8 mouse cellular contexts compared by ENCODE assay signal in the genomic region with DNA sequence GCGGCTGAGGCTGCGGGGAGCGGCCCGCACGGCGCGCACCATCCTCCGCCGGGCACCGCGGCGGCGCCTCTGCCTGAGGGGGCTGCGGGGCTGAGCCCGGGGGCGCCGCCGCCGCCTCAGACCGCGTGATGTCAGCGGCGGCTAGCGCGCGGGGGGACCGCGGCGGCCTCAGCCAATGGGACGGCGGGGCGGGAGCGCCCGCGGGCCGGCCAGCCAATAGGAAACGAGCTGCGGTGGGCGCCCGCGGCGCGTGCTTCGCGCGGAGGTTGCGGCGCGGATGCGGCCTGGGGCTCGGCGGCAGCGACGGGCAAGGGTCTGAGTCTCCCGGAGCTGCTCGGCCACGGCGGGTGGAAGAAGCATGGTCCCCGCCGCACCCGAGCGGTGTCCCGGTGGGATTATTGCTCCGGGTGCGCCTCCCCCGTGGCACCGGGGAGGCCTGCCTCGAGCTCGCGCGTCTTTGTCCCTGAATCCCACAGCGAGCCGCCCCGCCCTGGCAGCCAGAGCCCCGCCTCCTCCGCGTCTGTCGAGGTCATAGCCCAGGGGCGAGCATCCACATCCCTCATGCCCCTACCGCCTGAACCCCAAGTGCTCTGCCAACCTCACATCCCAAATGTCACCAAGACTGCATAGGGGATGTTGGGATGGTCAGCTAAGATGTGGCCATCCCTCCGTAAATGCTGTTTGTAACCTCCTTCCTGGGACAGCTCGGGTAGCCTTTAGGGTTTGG. TPM values are rescaled to one million over a fixed set of nuclear protein-coding genes. Genes with fewer than 3 reads are reported as not detected.
A peak's percentile ranks its signal among the peaks of the same experiment; 100 is the strongest.
DNase-seq lines count a peak whose midpoint lies in the region; ATAC-seq and TF ChIP-seq lines count a peak whose summit lies in the region.

A gene (minus strand): TSS at position 129 of the 727 bp plus-strand sequence.

- ATAC-seq in forebrain, embryonic 16.5 days, result peak; percentile 97
- ATAC-seq in lung, embryonic 14.5 days (ENCODE audit: insufficient read depth), result peak; percentile 94
- ATAC-seq in neutrophil, adult 5-6 weeks (ENCODE audit: extremely low read depth, insufficient number of reproducible peaks, low FRiP score, poor library complexity, severe bottlenecking), result 0 out of 2 replicates have a peak, but pooled peaks have one; percentile 17

- intact Hi-C loops in heart, postnatal 14 days (cut with DNase I), result no loop called here

- no peaks in the 10 kb centered on the region for H3K9me3 ChIP-seq in E14TG2a.4 (ENCODE audit: low read length)
- no peaks in the 10 kb centered on the region for H3K9me3 ChIP-seq in forebrain, embryonic 16.5 days (ENCODE audit: control insufficient read depth, low read length)
- no peaks in the 10 kb centered on the region for H3K9me3 ChIP-seq in lung, embryonic 14.5 days (ENCODE audit: low read depth, low read length)

- TF ChIP-seq CTCF in E14TG2a.4 (conservative IDR thresholded peaks at IDR 0.05; ENCODE audit: low read length), result no peak
- no peak for TF ChIP-seq CTCF in layer of hippocampus, adult 2 months (conservative IDR thresholded peaks at IDR 0.05)
- no peak for TF ChIP-seq CTCF in lung, embryonic 14.5 days (IDR thresholded peaks at IDR 0.05; ENCODE audit: low read depth)

- WGBS in forebrain, embryonic 16.5 days, result 2% methylated on average over 82 of the region's 82 CpGs
- WGBS in lung, embryonic 14.5 days, result 2% methylated on average over 71 of the region's 82 CpGs

- peak; percentile 76 to 87 for DNase-seq in cerebellum, adult 18-20 months
- peak; percentile 85 to 91 for DNase-seq in heart, postnatal 14 days
- DNase-seq in layer of hippocampus, adult 2 months (ENCODE audit: low spot score in 2 of 2), result peak; percentile 86 to 90
- DNase-seq in lung, embryonic 14.5 days, result peak; percentile 93
- DNase-seq in testis, postnatal 14 days (ENCODE audit: low spot score), result peak; percentile 91

- H3K9ac ChIP-seq in forebrain, embryonic 16.5 days (replicated peaks; ENCODE audit: low read depth, low read length), result peak within 1 kb of the TSS; percentile 93
- peak within 1 kb of the TSS; percentile 77 for H3K9ac ChIP-seq in lung, embryonic 14.5 days

- H3K27ac ChIP-seq in forebrain, embryonic 16.5 days (ENCODE audit: low read length), result peak within 1 kb of the TSS; percentile 91
- H3K27ac ChIP-seq in layer of hippocampus, adult 2 months, result peak within 1 kb of the TSS; percentile 98
- H3K27ac ChIP-seq in lung, embryonic 14.5 days (ENCODE audit: low read depth), result peak within 1 kb of the TSS; percentile 65; the same call in 1 of the 2 replicates

- peak within 1 kb of the TSS; percentile 83 for H3K4me3 ChIP-seq in E14TG2a.4 (replicated peaks; ENCODE audit: low read length)
- H3K4me3 ChIP-seq in forebrain, embryonic 16.5 days (replicated peaks; ENCODE audit: low read length), result peak within 1 kb of the TSS; percentile 77
- peak within 1 kb of the TSS; percentile 75 for H3K4me3 ChIP-seq in layer of hippocampus, adult 2 months
- peak within 1 kb of the TSS; percentile 76 for H3K4me3 ChIP-seq in lung, embryonic 14.5 days (ENCODE audit: low read depth, low read length)

- peaks cover 21% of the 10 kb centered on the region for H3K27me3 ChIP-seq in E14TG2a.4 (ENCODE audit: insufficient read depth, low read length)
- no peaks in the 10 kb centered on the region for H3K27me3 ChIP-seq in forebrain, embryonic 16.5 days (replicated peaks; ENCODE audit: control insufficient read depth, insufficient read depth, low read length)
- no peaks in the 10 kb centered on the region for H3K27me3 ChIP-seq in lung, embryonic 14.5 days (ENCODE audit: insufficient read depth, low read length)

- no peaks in the 10 kb centered on the region for H3K36me3 ChIP-seq in E14TG2a.4 (ENCODE audit: insufficient read depth, low read length)
- H3K36me3 ChIP-seq in forebrain, embryonic 16.5 days (ENCODE audit: control insufficient read depth, insufficient read depth), result no peaks in the 10 kb centered on the region
- no peaks in the 10 kb centered on the region for H3K36me3 ChIP-seq in lung, embryonic 14.5 days (ENCODE audit: insufficient read depth)

- H3K4me2 ChIP-seq in forebrain, embryonic 16.5 days (ENCODE audit: low read length), result peak within 1 kb of the TSS; percentile 93
- H3K4me2 ChIP-seq in lung, embryonic 14.5 days, result peak within 1 kb of the TSS; percentile 100

- H3K4me1 ChIP-seq in E14TG2a.4 (replicated peaks; ENCODE audit: low read depth, low read length), result peaks cover 23% of the 10 kb centered on the region
- peaks cover 21% of the 10 kb centered on the region for H3K4me1 ChIP-seq in forebrain, embryonic 16.5 days (replicated peaks; ENCODE audit: control insufficient read depth, insufficient read depth, low read length)
- H3K4me1 ChIP-seq in lung, embryonic 14.5 days (ENCODE audit: insufficient read depth), result 0 out of 2 replicates have a peak, but pooled peaks cover 6% of the 10 kb centered on the region

RNA-seq across cellular contexts. Expression of the gene that starts here (rescaled TPM):
- polyA plus RNA-seq in forebrain, embryonic 16.5 days (2015; fragmentation: Nextera tagmentation; extraction: Ambion mirVana), result 37.4 and 40.7 TPM in 2 replicates
- total RNA-seq in heart, postnatal 14 days (2021), result 1 to 10 TPM; 5.8 to 8.8 TPM
- total RNA-seq in layer of hippocampus, adult 2 months (2021), result 100 to 1,000 TPM; 227 to 236 TPM
- 13.9 and 16.8 TPM in 2 replicates for polyA plus RNA-seq in lung, embryonic 14.5 days (2014; fragmentation: Nextera tagmentation; extraction: Ambion mirVana)
- total RNA-seq in neutrophil, adult 5-6 weeks (2017), result 16.0 and 17.0 TPM in 2 replicates

Comparison
In these comparisons a context has a peak if more than half of its experiments do, and no peak if none do; other contexts are left out.
1. Peak in every context shown above with its lines: DNase-seq, ATAC-seq, H3K4me3 ChIP-seq and H3K27ac ChIP-seq.
2. RNA of the gene that starts here (total RNA-seq): 227 to 236 TPM in layer of hippocampus, adult 2 months; 16.0 to 17.0 TPM in neutrophil, adult 5-6 weeks and 5.8 to 8.8 TPM in heart, postnatal 14 days; every median in the first group is over 10 times any median in the second.
3. ATAC-seq: peak in every context shown above with its lines; median percentile 97 in forebrain, embryonic 16.5 days; 94 in lung, embryonic 14.5 days; 17 in neutrophil, adult 5-6 weeks.